Mouse (Mus musculus) embryo, embryonic 10 days (tissue): ENCODE data around the gene Thop1.
A peak's percentile ranks its signal among the peaks of the same experiment; 100 is the strongest.
"Not testable (repeated sequence)": the region's sequence is repeated elsewhere in the genome, so short reads cannot be mapped to it uniquely, and the experiment has no call there.

Experiments
- DNase-seq: peaks from one replicate; pipeline ENCODE4 v3.0.0-alpha.2; 2015; ENCODE audit warnings: low spot score

Thop1 gene

DNA sequence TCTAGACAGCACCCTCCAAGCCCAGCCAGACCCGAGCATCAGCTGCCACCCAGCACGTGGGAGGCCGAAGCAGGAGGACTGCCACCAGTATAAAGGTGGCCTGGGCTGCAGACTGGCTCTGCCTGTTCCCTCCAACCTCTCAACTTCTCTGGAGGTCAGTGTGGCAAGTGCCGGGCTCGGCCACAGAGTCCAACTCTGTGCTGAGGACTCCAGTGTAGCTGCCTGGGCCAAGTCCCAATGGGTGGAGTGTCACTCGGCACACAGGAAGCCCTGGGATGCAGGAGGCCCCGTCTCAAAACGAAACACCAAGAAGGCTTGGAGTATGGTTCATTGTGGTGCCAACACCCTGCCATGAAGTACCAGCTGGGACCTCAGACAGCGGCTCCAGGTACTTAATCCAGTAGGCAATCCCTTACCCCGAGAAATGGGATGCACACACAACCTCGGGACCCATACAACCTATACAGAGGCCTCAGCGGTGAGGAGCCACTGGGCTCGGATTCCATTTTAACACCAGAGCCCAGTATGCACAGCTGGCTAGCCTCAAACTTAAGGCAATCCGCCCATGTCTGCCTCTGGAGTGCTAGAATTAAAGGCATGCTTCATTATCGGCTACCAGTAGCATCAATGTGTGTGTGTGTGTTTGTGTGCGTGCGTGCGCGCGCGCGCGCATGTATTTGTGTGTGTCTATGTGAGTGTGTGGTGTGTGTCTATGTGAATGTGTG lies 12.3 kb upstream of the Thop1 start:
- no peak for DNase-seq

DNA sequence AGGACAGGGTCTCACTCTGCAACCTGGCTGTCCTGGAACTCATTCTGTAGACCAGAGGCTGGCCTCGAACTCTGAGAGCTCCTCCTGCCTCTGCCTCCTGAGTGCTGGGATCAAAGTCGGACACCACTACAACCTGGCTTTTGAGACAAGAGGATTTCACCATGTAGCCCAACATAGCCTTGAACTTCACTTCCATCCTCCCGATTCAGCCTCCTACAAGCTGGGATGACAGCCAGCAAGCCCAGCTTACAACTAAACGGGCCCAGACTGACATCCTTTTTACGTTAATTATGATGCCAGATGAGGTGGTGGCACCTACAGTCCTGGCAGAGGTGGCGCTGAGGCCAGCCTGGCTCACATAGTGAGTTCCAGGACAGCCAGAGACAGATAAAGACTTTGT lies 10.9 kb upstream of the Thop1 start:
- no peak for DNase-seq

DNA sequence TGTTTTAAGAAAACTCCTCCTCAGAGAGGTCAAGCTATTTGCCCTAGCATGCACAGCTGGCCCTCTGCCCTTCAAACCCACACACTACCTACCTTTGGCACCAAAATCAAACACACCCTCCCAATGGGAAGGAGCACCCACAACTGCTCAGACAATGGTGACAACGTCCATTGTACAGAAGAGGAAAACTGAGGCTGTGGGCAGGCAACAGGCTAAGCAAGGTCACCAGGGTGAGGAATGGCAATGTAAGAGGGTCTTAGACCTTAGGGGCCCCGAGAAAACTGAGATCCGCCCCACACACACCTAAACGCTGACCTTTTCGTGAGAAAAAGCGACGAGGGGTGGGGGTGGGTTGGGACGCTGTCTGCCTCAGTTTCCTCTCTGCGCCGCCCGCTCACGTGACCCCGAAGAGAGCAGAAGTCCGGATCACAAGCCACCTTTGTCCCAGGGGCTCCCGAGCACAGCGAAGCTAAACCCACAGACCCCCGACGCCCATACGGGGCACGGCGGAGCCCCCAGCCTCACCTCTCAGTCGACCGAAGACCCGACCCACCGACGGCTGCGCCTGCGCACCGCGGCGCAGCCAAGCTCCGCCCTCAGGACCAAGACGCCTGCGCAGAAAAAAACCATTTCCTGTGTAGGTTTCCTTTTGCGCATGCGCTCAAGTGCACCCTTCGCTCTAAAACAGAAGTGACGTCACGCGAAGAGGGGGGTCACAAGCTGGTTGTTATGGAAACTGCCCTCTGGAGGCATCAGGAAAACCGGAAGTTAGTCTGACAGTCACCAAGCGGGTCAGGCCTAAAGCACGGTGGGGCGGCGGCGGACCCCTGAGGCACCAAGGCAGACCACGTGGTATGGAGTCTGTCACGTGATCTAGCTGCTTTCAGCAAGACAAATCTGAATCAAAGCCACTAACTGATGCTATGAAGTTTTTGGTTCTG lies 10.0 kb upstream of the Thop1 start, which contains the start of gene Sgta:
Gene Sgta, minus strand, starts transcription at position 579 of the 941 bp plus-strand sequence.
- peak; percentile 100 for DNase-seq

DNA sequence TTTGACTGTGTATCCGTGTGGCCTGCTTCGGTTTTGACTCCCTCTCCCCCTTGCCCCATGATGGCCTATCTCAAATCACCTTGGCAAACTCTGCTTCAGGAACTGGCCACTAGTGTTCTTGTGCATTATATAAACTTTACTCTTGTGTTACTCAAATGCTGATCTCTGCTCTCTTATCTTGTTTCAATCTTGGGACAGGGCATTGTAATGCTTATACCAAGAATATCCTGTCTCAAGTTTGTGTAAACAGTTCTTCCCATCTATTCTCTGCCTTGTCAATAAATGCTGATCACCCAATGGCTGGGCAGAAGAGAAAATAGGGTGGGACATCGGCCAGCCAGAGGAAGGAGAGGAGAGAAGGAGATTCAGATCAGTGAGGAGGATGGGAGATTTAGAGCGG lies 7.1 kb upstream of the Thop1 start:
- DNase-seq = no peak

DNA sequence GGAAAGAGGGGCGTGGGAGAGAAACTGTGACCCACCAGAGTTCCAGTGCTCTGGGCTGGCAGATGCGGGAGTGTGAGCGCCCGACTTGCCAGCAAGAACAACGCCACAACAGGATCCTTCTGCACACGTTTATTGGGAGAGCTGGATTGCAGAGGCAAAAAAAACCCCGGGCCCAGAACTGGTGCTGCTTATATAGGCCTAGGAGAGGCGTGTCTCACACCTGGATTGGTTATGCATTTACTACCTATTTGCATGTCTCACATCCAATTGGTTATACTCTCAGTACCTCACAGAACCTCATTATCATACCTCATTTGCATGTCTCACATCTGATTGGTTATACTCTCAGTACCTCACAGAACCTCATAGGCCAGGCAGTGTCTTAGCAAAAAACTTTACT lies 5.3 kb upstream of the Thop1 start:
- DNase-seq = not testable (repeated sequence)

DNA sequence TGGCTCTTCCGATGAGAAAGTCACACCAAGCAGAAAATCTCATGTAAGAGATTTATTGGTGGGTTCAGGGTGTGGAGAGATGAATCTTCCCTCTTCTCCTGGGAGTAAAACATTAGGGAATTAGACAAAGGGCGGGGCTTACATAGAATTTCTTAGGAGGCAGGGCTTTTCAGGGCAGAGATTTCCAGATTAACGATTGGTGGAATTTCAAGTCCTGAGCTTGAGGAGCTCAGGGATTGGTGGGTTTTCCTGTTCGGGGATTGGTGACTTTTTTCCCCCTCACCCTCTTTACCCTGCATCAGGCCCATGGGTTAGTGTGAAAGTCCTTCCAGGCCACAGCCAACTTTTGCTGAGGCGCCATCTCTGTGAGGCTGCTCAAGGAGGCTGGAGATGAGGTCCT lies 1.1 kb upstream of the Thop1 start:
- DNase-seq = no peak

DNA sequence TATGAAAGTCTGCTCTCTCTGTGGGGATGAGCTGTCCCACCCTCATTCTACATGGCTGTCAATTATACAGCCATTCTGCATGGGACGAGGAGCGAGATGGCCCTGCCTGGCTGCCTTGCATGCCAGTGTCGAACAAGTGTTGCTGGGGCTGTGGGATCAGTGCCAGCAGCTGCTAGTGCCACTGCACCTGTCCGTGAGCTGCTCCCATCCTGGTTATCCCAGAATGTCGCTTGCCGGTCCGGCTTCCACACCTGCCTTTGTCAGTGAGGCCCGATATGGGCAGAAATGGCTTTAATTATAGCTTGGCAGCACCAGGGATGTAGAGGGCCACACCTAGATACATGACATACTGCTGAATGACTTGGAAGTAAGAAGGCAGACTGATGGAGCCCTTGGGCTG lies 2.5 kb downstream of the Thop1 start:
- no peak for DNase-seq

DNA sequence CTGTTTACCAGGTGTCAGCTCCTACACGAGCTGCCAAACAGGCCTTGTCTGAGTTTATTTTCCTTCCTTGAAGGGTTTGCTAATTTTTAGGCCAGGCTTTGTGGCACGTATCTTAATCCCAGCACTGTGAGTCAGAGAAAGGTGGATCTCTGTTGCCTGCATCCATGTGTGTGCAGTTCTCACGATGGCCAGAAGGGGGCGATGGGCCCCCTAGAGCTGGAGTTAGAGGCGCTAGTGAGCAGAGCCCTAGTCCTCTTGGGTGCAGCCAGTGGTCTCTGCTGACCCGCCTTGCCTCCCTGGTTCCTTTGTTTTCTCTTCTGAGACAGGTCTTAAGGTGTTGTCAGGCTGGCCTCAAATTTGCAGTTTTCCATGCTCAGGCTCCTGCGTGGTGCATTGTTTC lies 3.6 kb downstream of the Thop1 start:
- peak; percentile 16 for DNase-seq

DNA sequence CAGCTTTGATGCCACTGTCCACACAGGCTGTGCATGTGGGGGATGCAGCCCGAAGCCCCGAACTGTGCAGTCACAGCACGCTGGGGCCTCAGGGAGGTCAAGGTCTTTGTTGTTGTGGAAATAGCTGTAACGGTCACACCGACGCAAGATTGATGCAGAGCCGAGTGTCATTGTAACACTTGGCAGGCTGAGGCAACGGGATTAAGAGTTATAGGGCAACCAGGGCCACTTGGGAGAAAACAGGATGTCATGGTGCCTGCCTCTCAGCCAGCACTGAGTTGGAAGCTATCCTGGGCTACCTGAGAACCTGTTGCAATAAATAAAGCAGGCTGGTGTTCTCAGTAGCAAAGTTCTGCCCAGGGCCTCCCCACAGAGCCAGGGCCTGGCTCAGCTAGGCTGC lies 5.9 kb downstream of the Thop1 start:
- no peak for DNase-seq

DNA sequence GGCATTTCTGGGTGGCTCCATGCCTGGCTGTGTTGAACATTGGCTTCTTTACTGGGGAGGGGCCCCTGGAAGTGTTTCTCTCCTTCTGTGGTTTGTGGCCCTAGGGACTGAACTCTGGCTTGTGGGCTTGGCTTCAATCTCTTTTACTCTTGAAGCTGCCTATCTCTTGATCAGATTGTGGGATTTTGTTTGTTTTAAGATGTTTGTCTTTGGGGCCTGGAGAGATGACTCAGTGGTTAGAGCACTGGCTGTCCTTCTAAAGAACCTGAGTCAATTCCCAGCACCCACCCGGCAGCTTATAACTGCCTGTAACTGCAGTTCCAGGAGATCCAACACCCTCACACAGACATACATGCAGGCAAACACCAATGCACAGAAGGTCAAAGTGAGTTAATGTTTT lies 6.5 kb downstream of the Thop1 start:
- no peak for DNase-seq

DNA sequence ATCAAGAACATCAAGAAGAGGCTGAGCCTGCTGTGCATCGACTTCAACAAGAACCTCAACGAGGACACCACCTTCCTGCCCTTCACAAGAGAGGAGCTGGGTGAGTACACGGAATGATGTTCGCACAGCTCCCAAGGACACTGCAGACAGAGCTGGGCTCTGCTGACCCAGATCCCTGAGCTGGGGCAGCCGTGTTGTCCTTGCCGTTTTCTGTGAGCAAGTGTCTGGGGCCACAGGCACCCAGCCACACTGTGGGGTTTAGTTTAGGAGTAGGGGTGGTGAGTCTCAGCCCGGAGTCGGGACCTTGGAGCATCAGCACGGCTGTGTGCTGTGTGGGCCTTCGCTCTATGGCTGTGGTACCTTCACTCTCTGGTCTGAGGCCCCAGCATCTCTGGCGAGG lies 8.1 kb downstream of the Thop1 start:
- DNase-seq = no peak

DNA sequence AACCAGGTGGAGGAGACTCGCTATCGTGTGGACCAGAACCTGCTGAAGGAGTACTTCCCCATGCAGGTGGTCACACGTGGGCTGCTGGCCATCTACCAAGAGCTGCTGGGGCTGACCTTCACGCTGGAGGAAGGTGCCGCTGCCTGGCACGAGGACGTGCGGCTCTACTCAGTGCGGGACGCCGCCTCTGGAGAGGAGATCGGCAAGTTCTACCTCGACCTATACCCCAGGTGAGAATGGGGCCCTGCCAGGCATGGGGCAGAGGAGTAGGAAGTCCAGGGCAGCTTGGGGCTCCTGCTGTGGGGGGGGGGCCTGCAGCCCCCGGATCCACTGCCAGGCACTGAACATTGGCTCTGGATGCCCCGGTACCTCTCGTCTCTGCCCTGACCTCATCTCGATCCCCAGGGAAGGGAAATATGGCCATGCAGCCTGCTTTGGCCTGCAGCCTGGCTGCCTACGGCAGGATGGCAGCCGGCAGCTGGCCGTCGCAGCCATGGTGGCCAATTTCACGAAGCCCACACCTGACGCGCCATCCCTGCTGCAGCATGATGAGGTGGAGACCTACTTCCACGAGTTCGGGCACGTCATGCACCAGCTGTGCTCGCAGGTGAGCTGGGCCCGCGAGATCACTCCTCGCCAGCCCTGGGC lies 10.3 kb downstream of the Thop1 start:
- DNase-seq = no peak

DNA sequence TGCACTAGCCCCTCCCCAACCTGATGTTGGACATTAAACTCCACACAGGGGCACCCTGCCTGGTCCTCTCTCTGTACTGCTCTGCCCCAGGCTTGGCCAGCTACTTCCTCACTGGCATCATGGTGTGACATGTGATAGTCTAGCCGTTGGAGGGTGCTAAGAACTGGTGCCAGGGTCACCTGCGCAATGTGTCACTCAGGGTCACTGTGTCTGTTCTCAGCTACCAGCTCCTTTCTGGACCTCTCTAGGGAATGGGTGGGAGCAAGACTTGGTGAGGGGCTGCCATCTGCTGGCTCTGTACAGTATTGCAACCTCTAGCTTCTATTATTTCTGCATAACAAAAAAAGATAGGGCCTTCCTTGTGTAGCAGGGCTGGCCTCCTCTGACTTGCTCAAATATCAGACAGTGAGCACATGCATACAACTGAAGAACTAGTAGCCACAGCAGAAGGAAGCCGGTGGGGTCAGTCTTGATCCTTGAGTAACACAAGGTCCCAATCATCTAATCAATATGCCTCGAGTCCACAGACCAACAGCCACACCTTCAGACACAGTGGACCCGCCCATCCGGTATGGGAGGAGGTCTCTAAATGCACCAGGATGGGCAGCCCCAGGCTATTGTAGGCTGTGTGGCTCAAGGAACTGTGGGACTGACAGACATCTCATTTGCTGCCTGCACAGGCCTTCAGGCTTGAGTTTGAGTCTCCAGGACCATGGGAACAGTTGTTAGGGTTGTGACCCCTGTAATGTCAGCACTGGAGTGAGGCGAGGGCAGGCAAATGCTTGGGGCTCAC lies 12.5 kb downstream of the Thop1 start:
- DNase-seq = peak; percentile 73

DNA sequence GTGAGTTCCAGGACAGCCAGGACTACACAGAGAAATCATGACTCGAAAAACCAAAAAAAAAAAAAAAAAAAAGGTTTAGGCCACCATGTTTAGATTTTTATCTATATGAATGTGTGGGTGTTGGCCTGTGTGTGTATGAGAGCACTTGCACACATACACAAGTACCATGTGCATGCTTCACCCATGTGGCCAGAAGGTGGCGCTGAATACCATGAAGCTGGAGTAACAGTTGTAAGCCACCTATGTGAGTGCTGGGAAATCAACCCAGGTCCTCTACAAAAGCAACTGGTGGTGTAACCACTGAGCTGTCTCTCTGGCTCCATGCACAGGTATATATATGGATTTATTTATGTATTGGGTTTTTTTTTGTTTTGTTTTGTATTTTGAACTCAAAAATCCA lies 17.2 kb downstream of the Thop1 start:
- DNase-seq = peak; percentile 61

DNA sequence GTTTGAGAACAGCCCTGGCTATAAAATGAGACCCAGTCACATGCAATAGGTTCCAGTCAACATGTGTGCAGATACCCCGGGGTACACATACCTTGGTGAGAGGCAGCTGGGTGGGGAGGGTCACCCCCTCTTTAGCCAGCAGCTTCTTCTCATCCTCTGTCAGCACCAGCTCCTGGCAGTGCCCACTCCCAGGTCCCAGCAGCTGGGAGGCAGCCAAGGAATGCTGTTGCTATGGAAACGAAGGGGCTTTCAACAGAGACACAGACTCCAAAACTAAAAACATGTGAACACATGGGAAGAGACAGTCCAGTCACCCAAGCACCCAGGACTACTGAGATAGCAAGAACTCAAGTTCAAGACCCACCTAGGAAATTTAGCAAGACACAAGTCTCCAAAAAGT lies 19.4 kb downstream of the Thop1 start:
- DNase-seq = peak; percentile 69

DNA sequence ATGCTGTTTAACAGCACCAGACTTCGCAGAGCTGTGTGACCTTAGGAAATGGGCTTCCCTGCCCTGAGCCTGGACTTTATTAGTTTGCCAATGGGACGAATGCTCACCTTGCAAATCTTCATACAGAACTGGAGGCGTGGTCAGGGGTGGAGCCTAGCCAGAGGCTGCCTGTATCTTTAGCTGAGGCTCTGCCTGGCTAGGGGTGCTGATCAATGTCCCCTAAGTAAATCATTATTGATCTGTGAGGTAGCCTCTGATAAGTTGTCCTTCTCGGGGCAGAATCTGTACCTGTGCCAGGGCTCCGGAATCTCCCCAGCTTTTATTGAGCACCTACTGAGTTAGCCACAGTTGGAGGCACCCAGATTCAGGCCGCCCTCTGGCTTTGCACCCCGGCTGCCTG lies 20.8 kb downstream of the Thop1 start:
- no peak for DNase-seq

DNA sequence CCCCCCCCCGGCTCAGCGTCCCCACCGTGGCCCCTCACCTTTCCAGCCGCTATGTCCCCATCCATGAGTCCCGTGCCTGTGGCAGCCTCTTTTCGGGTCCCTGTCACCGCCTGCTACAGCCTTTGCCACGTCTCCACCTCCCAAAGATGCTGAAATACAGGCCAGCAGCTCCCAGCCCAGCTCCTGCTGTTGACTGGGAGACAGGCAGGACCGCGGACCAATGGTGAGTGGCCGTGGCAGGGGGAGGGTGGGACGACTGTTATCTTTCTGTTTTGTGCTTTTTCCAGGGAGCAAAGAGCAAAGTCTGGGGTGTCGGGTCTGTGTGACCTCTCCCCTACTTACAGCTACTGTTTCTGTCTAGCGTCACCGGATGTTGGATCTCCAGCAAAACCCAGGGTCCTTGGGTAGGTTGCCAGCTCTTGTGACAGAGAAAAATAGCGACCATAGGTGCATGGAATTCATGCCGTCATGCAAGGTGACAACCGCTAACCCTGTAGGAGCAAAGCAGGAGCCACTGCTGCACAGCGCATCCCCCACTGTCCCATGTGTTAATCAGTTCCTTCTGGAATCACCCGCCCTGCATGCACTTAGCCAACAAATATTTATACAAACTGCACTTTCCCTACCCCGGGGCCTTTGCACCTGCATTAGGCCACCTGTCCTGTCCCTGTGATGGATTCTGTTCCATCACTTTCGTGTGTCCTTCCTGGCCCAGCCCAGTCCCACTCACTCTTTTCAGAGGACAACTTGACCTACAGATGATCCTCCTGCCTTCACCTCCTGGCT lies 22.8 kb downstream of the Thop1 start:
- no peak for DNase-seq

DNA sequence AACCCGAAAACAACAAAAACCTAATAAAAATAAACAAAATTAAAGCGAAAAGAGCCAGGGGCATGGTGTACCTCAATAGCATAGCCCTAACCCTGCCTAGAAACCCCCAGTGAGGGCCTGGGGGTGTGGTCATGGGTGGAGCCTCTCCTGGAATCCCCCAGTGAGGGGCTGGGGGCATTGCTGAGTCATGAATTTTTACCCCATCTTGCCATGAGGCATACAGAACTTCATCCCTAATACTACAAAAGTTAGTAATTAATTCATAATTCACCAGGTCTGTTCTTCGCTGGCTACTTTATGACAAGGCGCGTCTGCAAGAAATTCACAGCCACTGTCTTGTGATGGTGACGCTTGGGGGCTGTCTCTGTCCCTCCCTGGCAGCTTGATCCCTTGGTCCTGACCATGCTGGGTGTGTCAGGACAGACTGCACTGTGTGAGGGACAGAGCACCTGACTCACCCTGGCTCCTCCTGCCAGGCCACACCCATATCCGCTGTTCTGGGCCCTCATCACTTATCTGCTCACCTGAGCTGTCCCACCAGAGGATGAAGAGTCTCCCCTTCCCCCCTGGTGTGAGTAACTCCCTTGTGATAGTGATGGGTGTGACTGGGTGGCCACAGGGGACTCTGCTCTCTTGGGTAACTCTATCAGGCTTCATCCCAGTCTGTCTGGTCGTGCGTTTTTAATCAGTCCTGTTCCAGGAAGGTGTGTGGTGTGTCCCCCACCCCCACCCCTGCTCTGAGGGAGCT lies 25.3 kb downstream of the Thop1 start:
- DNase-seq = no peak

DNA sequence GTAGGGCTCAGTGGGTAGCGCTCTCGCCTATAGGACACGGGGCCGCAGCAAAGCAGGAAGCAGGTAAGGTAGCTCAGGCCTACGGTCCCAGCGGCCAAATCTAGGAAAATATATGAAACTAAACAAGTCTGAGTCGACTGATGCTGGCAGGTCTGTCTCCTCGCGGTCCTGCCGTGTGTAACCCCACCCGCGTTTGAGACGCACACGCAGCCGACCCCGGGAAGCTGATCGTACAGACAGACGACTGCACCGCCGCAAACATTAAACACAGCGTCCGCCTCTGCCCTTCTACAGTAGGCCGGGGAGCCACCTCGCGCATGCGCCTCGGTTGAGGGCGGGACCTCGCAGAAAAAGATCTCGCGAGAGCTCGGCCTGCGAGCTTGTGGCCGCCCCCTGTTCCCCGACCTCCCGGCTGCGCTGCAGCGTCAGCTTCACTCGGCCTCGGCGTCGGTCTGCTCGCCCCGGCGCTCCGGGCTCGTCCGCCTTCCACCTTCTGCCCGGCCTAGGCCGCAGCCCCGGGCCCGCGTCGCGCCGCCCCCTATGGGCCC lies 35.8 kb downstream of the Thop1 start, which contains the start of gene Map2k2:
Gene Map2k2, plus strand, starts transcription at position 351 of the 548 bp plus-strand sequence.
- DNase-seq = peak; percentile 98

DNA sequence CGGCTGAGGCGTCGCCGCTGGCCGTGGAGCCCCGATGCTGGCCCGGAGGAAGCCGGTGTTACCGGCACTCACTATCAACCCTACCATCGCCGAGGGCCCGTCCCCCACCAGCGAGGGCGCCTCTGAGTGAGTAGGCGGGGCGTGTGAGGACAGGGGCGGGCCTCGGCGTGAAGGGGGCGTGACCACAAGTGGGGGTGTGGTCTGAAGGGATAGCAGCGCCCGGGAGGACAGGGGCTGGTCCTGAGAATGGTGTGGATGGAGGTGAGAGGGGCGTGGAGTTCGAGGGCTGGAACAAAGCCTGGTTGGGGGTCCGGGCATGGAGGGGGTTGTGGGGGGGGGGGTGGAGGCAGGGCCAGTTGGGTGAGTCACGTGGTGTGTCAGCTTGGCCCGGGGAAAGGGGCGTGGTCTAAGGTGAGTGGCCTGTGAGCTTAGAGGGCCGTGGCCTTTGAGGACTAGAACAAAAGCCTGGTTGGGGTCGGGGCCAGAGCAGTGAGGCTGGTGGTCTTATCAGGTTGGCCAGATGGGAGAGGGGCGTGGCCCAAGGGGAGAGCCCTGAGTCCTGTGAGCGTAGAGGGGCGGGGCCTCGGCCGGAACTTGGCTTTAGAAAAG lies 36.4 kb downstream of the Thop1 start:
- peak; percentile 97 for DNase-seq
